Mouse (Mus musculus) testis, adult 2 months (tissue): ENCODE measurements at regions not wholly inside any gene's neighbourhood (a gene's known extent, or its start where the extent isn't known, plus 50 kb on each side); places are given as distances from the start of the nearest gene placed in this dataset.

ENCODE experiments used
- H3K27ac ChIP-seq: fragments of 200-500 bp; 2 replicates; pipeline ENCODE4 v1.5.1; 2012; ENCODE audit warnings: low read depth, low read length; ENCODE audit not compliant: control insufficient read depth, insufficient read depth
- H3K27me3 ChIP-seq: fragments of 200-500 bp; 2 replicates; pipeline ENCODE4 v1.6.1; 2012; ENCODE audit warnings: mild to moderate bottlenecking, low read length, moderate library complexity; ENCODE audit not compliant: control insufficient read depth, insufficient read depth
- H3K36me3 ChIP-seq: fragments of 200-500 bp; 2 replicates; pipeline ENCODE4 v1.6.1; 2012; ENCODE audit warnings: mild to moderate bottlenecking, low read length; ENCODE audit not compliant: control insufficient read depth, insufficient read depth
- H3K4me1 ChIP-seq: fragments of 200-500 bp; 2 replicates; pipeline ENCODE4 v1.6.1; 2012; ENCODE audit warnings: low read length; ENCODE audit not compliant: control insufficient read depth, insufficient read depth
- H3K4me3 ChIP-seq: fragments of 200-500 bp; 2 replicates; pipeline ENCODE4 v1.5.1; 2012; ENCODE audit warnings: low read depth, mild to moderate bottlenecking, low read length, moderate library complexity, mixed read lengths; ENCODE audit not compliant: control insufficient read depth
- CTCF ChIP-seq: fragments of 200-500 bp; IDR thresholded peaks from 2 replicates; pipeline ENCODE4 v1.5.1; 2012; ENCODE audit warnings: low read depth, mild to moderate bottlenecking, inconsistent platforms, low read length, moderate library complexity; ENCODE audit not compliant: control insufficient read depth, insufficient read depth, insufficient replicate concordance
- POLR2A ChIP-seq: fragments of 200-500 bp; IDR thresholded peaks from 2 replicates; pipeline ENCODE4 v1.6.1; 2012; ENCODE audit warnings: low read depth, mild to moderate bottlenecking, inconsistent platforms, low read length, moderate library complexity; ENCODE audit not compliant: control insufficient read depth

GRCm38 (mm10) chr12:79957211-79957610 lies 155.6 kb downstream of the Zfp36l1 start:
- Histone ChIP-seq H3K4me3 (no peak overlapping the region), H3K27me3 (no peaks in the 10 kb centered on the region), H3K4me1 (no peaks in the 10 kb centered on the region), H3K36me3 (no peaks in the 10 kb centered on the region), H3K27ac (no peak overlapping the region)
- no peak for TF ChIP-seq POLR2A
- no peak for TF ChIP-seq CTCF

- Histone ChIP-seq H3K4me1 (no peaks in the 10 kb centered on the region), H3K27ac (no peak overlapping the region), H3K4me3 (no peak overlapping the region), H3K27me3 (no peaks in the 10 kb centered on the region), H3K36me3 (no peaks in the 10 kb centered on the region)
- TF ChIP-seq POLR2A = no peak
- TF ChIP-seq CTCF = no peak
Measured at GRCm38 (mm10) chr12:79956351-79956750, 156.5 kb downstream of the Zfp36l1 start.

- Histone ChIP-seq H3K36me3 (no peaks in the 10 kb centered on the region), H3K4me3 (no peak overlapping the region), H3K27me3 (no peaks in the 10 kb centered on the region), H3K4me1 (no peaks in the 10 kb centered on the region), H3K27ac (no peak overlapping the region)
- no peak for TF ChIP-seq CTCF
- TF ChIP-seq POLR2A = no peak
Measured at GRCm38 (mm10) chr12:79955501-79955900, 157.3 kb downstream of the Zfp36l1 start.

- Histone ChIP-seq H3K27ac (no peak overlapping the region), H3K4me1 (peaks cover 11% of the 10 kb centered on the region), H3K27me3 (no peaks in the 10 kb centered on the region), H3K36me3 (no peaks in the 10 kb centered on the region), H3K4me3 (no peak overlapping the region)
- TF ChIP-seq POLR2A = no peak
- TF ChIP-seq CTCF = no peak
Measured at GRCm38 (mm10) chr12:79950579-79951112, 162.2 kb downstream of the Zfp36l1 start.

- Histone ChIP-seq H3K27ac (peak overlapping the region; percentile 61), H3K36me3 (no peaks in the 10 kb centered on the region), H3K4me1 (peaks cover 11% of the 10 kb centered on the region), H3K4me3 (no peak overlapping the region), H3K27me3 (no peaks in the 10 kb centered on the region)
- TF ChIP-seq POLR2A (no peak), CTCF (no peak)
Measured at GRCm38 (mm10) chr12:79949101-79949824, 163.6 kb downstream of the Zfp36l1 start.

GRCm38 (mm10) chr12:79947574-79947973 lies 165.2 kb downstream of the Zfp36l1 start:
- Histone ChIP-seq H3K27me3 (no peaks in the 10 kb centered on the region), H3K27ac (peak overlapping the region; percentile 48), H3K4me3 (no peak overlapping the region), H3K4me1 (peaks cover 14% of the 10 kb centered on the region), H3K36me3 (no peaks in the 10 kb centered on the region)
- TF ChIP-seq CTCF = no peak
- no peak for TF ChIP-seq POLR2A

- no peaks in the 10 kb centered on the region for H3K36me3 ChIP-seq
- H3K27me3 ChIP-seq = no peaks in the 10 kb centered on the region
- peak; percentile 65; the same call in 1 of the 2 replicates for TF ChIP-seq CTCF
- no peak for TF ChIP-seq POLR2A
- no peak overlapping the region for H3K27ac ChIP-seq
- peaks cover 16% of the 10 kb centered on the region for H3K4me1 ChIP-seq
- H3K4me3 ChIP-seq = no peak overlapping the region
Measured at GRCm38 (mm10) chr12:79946777-79947176, 166.0 kb downstream of the Zfp36l1 start.
